Mouse (Mus musculus) cortical plate, adult 2 months (tissue): Measurements from ENCODE around the gene Pi4ka.

ENCODE experiments used
- CTCF ChIP-seq: fragments of 200-500 bp; IDR thresholded peaks from 2 replicates; pipeline ENCODE4 v1.5.1; 2011; ENCODE audit warnings: mild to moderate bottlenecking, control low read depth, low read length; ENCODE audit not compliant: insufficient read depth; ENCODE audit errors: extremely low read depth
- POLR2A ChIP-seq: fragments of 200-500 bp; IDR thresholded peaks from 2 replicates; pipeline ENCODE4 v1.6.1; 2011; ENCODE audit warnings: mild to moderate bottlenecking, low read length, control low read depth; ENCODE audit not compliant: insufficient read depth; ENCODE audit errors: extremely low read depth

GRCm38 (mm10) chr16:17291016-17291415 is 115.1 kb downstream of the Pi4ka start:
- TF ChIP-seq CTCF (no peak), POLR2A (no peak)
